Mouse (Mus musculus) limb, embryonic 14.5 days (tissue): ENCODE results near the gene Lcn4. TPM values are rescaled to one million over a fixed set of nuclear protein-coding genes. Genes with fewer than 3 reads are reported as not detected.

Experiments used
- ATAC-seq: fragments of 200-750 bp; cut with Nextera tagmentation; 2 replicates; pipeline ENCODE4 v1.8.0; 2017; ENCODE audit warnings: low read depth, moderate number of reproducible peaks, moderate TSS enrichment; ENCODE audit not compliant: low FRiP score
- DNase-seq: peaks from one replicate; pipeline ENCODE4 v3.0.0-alpha.2; 2015; ENCODE audit warnings: low spot score
- H3K27ac ChIP-seq: fragments of 300-500 bp; sonication (generic); replicated peaks from 2 replicates; pipeline ENCODE4 v1.5.1; 2014; ENCODE audit warnings: low read depth, mild to moderate bottlenecking, low read length, moderate library complexity, mixed read lengths
- H3K27me3 ChIP-seq: fragments of 300-500 bp; sonication (generic); 2 replicates; pipeline ENCODE4 v1.6.1; 2014; ENCODE audit warnings: low read length, mixed read lengths; ENCODE audit not compliant: control insufficient read depth, insufficient read depth
- H3K36me3 ChIP-seq: fragments of 300-500 bp; sonication (generic); 2 replicates; pipeline ENCODE4 v1.6.1; 2014; ENCODE audit warnings: mild to moderate bottlenecking, low read length, moderate library complexity, mixed read lengths; ENCODE audit not compliant: control insufficient read depth, insufficient read depth
- H3K4me1 ChIP-seq: fragments of 300-500 bp; sonication (generic); 2 replicates; pipeline ENCODE4 v1.6.1; 2014; ENCODE audit warnings: antibody characterized with exemption, low read length, mixed read lengths; ENCODE audit not compliant: control insufficient read depth, insufficient read depth
- H3K4me2 ChIP-seq: fragments of 300-500 bp; sonication (generic); replicated peaks from 2 replicates; pipeline ENCODE4 v1.6.1; 2014; ENCODE audit warnings: low read depth, mild to moderate bottlenecking, low read length, moderate library complexity; ENCODE audit not compliant: severe bottlenecking
- H3K4me3 ChIP-seq: fragments of 300-500 bp; sonication (generic); replicated peaks from 2 replicates; pipeline ENCODE4 v1.5.1; 2014; ENCODE audit warnings: low read length
- H3K9ac ChIP-seq: fragments of 300-500 bp; sonication (generic); 2 replicates; pipeline ENCODE4 v1.6.1; 2014; ENCODE audit warnings: mild to moderate bottlenecking, low read depth, low read length, moderate library complexity; ENCODE audit not compliant: severe bottlenecking
- H3K9me3 ChIP-seq: fragments of 300-500 bp; sonication (generic); 2 replicates; pipeline ENCODE4 v1.6.1; 2016; ENCODE audit warnings: low read length; ENCODE audit not compliant: control insufficient read depth
- POLR2A ChIP-seq: fragments of 200-500 bp; IDR thresholded peaks from 2 replicates; pipeline ENCODE4 v1.8.0; 2012; ENCODE audit warnings: inconsistent platforms, mild to moderate bottlenecking, moderate library complexity, borderline replicate concordance; ENCODE audit not compliant: insufficient read depth, insufficient read length; ENCODE audit errors: extremely low read depth
- WGBS: fragments of 180-500 bp; shearing (Covaris S2); extraction: QIAGEN DNeasy Blood & Tissue Kit; methylation state at CpG from one replicate; pipeline ENCODE4 v1.1.7; 2014; 5-methylcytosine and 5-hydroxymethylcytosine counted together
- polyA plus RNA-seq, 2 experiments: library from polyadenylated mRNA; depleted of rRNA in 1 of 2; stranded (reverse) in 1 of 2; unstranded in 1 of 2; fragments of >200 nt; fragmentation: Nextera tagmentation in 1 of 2; extraction: Ambion mirVana in 1 of 2; gene quantifications; 2 replicates each; pipeline versions ENCODE4 v1.2.1 to v1.2.3; 2012 to 2014

Lcn4 gene
- polyA plus RNA-seq, 2 experiments: not detected

GRCm38 (mm10) chr2:26643942-26644341 is 27.1 kb downstream of the Lcn4 start:
- DNase-seq: peak; percentile 24

GRCm38 (mm10) chr2:26641006-26641647 is 30.0 kb downstream of the Lcn4 start:
- Histone ChIP-seq H3K27me3 (no peaks in the 10 kb centered on the region), H3K4me3 (no peak overlapping the region), H3K9ac (0 out of 2 replicates have a peak overlapping the region, but pooled peaks have one; percentile 21), H3K27ac (peak overlapping the region; percentile 83; the same call in 1 of the 2 replicates), H3K36me3 (peaks cover 29% of the 10 kb centered on the region), H3K4me1 (peaks cover 18% of the 10 kb centered on the region), H3K9me3 (no peaks in the 10 kb centered on the region), H3K4me2 (no peak overlapping the region)
- 73% methylated on average over 7 of the region's 7 CpGs for WGBS
- ATAC-seq: no peak
- no peak for TF ChIP-seq POLR2A
- DNase-seq: no peak

More at GRCm38 (mm10) chr2:26643942-26644341, 27.1 kb downstream of the Lcn4 start:
- Histone ChIP-seq H3K4me1 (peaks cover 6% of the 10 kb centered on the region), H3K27me3 (no peaks in the 10 kb centered on the region), H3K27ac (no peak overlapping the region), H3K4me3 (no peak overlapping the region), H3K36me3 (0 out of 2 replicates have a peak, but pooled peaks cover 1% of the 10 kb centered on the region), H3K9me3 (no peaks in the 10 kb centered on the region), H3K9ac (no peak overlapping the region), H3K4me2 (no peak overlapping the region)
- WGBS: 68% methylated on average over 2 of the region's 2 CpGs
- TF ChIP-seq POLR2A: no peak
- no peak for ATAC-seq

- peaks cover 18% of the 10 kb centered on the region for H3K4me1 ChIP-seq
- TF ChIP-seq POLR2A: peak; percentile 97; the same call in 1 of the 2 replicates
- peak overlapping the region; percentile 95 for H3K9ac ChIP-seq
- WGBS: 3% methylated on average over 49 of the region's 49 CpGs
- H3K4me2 ChIP-seq: peak overlapping the region; percentile 44
- DNase-seq: peak; percentile 97
- H3K36me3 ChIP-seq: peaks cover 39% of the 10 kb centered on the region
- peak overlapping the region; percentile 83 for H3K27ac ChIP-seq
- ATAC-seq: peak; percentile 92
- no peaks in the 10 kb centered on the region for H3K9me3 ChIP-seq
- H3K27me3 ChIP-seq: no peaks in the 10 kb centered on the region
- peak overlapping the region; percentile 96 for H3K4me3 ChIP-seq
These were observed 30.9 kb downstream of the Lcn4 start for GRCm38 (mm10) chr2:26639838-26640830.

- TF ChIP-seq POLR2A: no peak
- WGBS: 3% methylated on average over 8 of the region's 8 CpGs
- Histone ChIP-seq H3K36me3 (peaks cover 49% of the 10 kb centered on the region), H3K9ac (peak overlapping the region; percentile 95), H3K27me3 (no peaks in the 10 kb centered on the region), H3K9me3 (no peaks in the 10 kb centered on the region), H3K4me3 (peak overlapping the region; percentile 96), H3K27ac (no peak overlapping the region), H3K4me1 (peaks cover 18% of the 10 kb centered on the region), H3K4me2 (peak overlapping the region; percentile 44)
- ATAC-seq (no peak), DNase-seq (no peak)
These were observed 32.0 kb downstream of the Lcn4 start for GRCm38 (mm10) chr2:26639083-26639482.

GRCm38 (mm10) chr2:26638572-26638971 is 32.5 kb downstream of the Lcn4 start:
- H3K4me1 ChIP-seq: peaks cover 18% of the 10 kb centered on the region
- peak overlapping the region; percentile 95 for H3K9ac ChIP-seq
- no peak for DNase-seq
- TF ChIP-seq POLR2A: no peak
- H3K9me3 ChIP-seq: no peaks in the 10 kb centered on the region
- H3K4me3 ChIP-seq: peak overlapping the region; percentile 96
- no peaks in the 10 kb centered on the region for H3K27me3 ChIP-seq
- no peak for ATAC-seq
- 70% methylated on average over 5 of the region's 5 CpGs for WGBS
- H3K27ac ChIP-seq: no peak overlapping the region
- H3K4me2 ChIP-seq: peak overlapping the region; percentile 44
- H3K36me3 ChIP-seq: peaks cover 54% of the 10 kb centered on the region
